Mouse (Mus musculus): ENCODE results near the gene Lep.

Lep gene

DNA sequence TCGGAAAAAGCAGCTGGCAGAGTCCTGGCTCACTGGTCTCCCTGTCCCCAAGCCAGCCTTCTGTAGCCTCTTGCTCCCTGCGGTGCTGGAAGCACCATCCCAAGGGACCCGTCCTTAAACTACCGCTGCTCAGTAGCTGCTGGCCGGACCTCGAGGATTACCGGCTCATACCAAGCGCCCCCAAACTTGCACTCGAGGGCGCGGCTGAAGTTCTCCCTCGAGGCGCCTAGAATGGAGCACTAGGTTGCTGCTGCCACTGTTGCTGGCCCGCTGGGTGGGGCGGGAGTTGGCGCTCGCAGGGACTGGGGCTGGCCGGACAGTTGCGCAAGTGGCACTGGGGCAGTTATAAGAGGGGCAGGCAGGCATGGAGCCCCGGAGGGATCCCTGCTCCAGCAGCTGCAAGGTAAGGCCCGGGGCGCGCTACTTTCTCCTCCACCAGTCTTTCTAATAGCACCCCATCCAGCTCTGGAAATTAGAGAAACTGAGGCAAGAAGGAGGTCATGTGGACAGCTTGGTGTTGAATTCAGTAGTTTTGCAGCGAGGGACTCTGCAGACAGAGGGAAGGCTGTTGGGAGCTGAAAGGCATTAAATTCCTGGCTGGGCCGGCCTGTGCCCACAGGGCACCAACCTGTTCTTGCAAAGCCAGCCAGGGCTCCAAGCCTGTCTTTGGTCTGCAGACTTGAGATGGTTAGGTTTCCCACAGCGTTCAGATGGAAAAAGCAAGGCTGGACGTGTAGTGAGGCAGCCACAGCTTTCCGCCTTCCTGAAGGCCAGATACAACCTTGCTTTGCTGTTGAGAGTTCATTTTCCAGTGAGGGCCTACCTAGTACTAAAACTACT lies at the start of gene Lep:
Gene Lep (plus strand): TSS at position 375 of the 840 bp plus-strand sequence.
- DNase-seq (ENCODE audit: low spot score), result no peak

DNA sequence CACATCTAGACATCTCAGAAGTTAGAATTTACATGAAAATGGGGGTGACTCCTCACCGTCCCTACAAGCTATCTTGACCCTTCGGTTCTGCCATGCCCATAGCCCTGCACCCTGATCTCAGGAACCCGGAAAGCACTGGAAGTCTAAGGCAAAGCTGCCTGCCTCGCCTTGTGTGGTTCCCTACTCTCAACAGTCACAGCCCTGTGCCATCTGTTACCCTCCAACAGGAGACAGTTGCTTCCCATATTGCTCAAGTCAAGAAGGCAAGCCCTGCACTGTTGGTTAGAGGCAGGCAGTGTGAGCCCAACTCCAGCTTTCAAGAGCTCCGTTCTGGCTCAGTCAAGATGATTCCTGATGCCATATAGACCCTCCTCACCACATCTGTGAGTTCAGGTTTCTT lies 48.4 kb upstream of the Lep start:
- DNase-seq (ENCODE audit: low spot score), result no peak

GRCm38 (mm10) chr6:29013216-29013615 lies 46.8 kb upstream of the Lep start:
- no peak for DNase-seq (ENCODE audit: low spot score)

GRCm38 (mm10) chr6:29016891-29017412 lies 43.1 kb upstream of the Lep start:
- DNase-seq (ENCODE audit: low spot score), result no peak

DNA sequence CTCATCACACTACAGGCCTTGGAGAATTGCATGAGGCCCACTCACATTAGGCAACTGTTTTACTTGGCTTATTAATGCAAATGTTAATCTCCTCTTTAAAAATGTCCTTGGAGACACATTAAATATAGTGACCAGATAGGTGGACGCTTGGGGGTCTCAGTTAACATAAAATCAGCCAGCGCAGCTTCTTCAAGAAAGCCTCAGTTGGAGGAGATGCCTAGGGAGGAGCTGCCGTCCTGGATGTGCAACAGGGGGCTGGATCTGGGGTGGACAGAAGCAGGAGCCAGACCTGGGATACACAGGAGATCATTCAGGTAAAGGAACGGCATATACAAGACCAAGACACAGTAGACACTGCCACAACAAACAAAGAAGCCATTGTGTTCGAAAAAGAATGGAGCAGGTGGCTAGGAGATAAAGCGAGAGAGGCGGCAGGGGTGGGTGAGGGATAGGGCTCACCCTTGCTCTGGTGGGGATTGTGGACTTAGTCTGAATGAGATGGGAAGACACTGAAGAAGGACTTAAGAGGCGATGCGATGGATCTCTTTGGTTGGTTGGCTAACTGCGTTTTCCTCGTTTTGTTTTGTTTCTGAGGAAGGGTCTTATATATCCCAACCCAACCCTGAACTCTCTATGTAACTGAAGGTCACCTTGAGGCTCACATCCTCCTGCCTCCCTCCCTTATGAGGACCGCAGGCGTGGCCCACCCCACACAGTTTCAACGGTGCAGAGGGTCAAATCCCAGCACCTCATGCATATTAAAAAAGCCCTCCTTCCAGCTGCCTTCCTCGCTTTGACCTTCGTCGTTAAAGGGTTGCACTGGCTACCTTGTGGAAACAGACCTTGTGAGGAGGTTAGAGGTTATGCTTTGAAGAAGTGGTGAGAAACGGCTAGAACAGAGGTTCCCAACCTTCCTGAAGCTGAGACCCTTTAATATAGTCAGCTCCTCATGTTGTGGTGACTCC lies 40.0 kb upstream of the Lep start:
- DNase-seq (ENCODE audit: low spot score), result no peak

DNA sequence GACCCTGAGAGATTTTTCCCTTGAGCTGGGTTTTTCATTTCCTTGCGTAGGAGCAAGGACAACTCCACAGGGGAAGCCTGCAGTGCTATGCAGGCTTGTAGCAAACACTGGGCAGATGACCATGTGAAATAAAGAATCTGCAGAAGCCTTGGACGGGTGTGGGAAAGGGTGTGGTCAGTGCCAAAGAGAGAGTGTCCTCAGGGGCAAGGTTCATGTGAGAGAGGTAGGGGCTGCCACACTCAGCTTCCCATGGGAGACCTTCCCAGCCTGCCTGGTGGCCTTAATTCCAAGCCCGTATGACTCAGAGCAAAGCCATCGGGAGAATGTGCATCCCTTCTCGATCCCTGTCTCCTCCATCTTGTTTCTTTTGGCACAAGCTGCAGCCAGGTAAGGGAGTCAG lies 39.1 kb upstream of the Lep start:
- no peak for DNase-seq (ENCODE audit: low spot score)

DNA sequence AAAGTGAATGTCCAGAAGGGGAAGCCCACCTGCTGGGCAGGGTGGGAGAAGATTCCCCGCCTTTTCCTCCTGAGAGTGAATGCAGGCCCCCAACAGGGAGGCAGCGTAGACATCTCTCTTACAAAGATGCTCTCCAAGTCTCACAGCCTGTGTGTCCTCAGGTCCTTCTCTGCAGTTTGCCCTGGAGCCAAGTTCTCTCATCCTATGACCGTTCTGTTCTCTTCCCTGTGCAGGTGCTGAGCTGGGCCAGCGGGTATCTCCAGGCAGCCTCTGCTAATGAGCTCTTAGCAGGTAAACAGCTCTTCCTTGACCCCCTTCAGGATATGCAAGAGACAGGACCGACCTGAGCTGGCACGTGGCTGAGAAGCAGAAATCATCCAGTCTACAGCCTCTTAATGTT lies 38.5 kb upstream of the Lep start:
- no peak for DNase-seq (ENCODE audit: low spot score)

DNA sequence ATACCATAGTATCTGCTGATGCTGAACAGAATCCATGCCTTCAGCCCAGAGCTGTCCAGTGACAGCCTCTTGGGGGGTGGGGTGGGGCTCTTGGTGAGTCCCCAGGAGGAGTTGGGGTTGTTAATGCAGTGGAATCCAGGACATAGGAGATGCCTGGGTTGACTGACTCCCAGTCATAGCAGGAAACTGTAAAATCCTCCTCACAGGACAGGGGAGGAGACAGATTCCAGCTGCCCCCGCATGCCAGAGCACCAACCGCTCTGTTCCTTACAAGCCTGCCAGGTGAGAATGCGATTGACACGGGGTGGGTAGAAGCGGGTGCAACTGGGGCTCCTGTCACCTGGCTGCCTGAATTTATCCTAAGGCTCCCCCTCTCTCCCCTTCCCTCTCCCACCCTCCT lies 37.9 kb upstream of the Lep start:
- no peak for DNase-seq (ENCODE audit: low spot score)

- DNase-seq (ENCODE audit: low spot score), result peak; percentile 47
These were observed 36.6 kb upstream of the Lep start for GRCm38 (mm10) chr6:29023206-29023967.

DNA sequence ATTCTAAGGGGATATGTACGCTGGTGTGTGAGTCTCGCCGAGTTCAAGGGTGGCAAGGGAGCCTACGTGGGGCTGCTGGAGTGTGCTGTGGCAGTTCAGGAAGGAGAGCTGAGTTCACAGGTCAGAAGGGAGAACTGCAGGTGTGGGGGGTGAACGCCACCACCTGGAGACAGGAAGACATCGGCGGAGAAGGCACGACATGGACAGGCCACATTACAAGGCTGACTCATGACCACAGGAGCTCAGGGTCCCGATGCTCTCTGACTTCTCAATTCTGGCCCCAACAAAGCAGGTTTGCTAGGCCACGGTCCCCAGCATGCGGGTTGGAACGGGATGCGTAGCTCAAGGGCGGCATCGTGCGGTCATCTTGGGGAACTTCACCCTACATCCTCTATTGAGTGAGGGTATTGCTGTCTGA lies 36.0 kb upstream of the Lep start:
- no peak for DNase-seq (ENCODE audit: low spot score)

DNA sequence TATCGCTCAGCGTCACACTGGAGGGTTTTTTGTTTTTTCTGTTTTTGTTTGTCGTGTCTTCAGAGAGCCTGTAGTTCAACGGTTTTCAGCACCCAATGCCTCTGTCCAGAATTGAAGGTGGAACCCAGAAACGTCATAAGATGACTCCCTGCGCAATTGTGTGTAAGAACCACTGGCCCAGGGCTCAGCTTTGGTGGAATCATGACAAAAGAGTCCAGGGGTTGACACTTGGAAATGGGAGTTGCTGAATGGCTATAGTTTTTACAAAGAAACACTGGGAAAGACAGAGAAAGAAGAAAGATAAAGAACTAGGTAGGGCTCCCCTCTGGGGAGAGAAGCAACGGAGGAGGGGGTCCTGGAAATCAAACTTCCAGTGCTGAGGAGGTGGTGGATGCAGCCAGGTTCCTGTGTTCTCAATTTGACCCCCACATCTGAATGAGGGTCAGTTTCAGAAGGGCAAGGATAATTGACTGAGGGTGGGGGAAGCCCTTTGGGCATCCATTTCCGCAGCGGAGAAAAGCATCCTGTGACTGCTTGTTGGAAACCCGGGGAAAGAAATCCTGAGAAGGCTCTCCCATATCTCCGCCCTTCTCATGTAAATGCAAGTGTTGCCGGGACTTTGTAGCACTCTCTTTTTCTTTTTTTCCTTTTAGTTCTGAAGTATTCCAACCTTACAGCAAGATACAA lies 34.1 kb upstream of the Lep start:
- no peak for DNase-seq (ENCODE audit: low spot score)

GRCm38 (mm10) chr6:29026766-29027165 lies 33.3 kb upstream of the Lep start:
- no peak for DNase-seq (ENCODE audit: low spot score)

DNA sequence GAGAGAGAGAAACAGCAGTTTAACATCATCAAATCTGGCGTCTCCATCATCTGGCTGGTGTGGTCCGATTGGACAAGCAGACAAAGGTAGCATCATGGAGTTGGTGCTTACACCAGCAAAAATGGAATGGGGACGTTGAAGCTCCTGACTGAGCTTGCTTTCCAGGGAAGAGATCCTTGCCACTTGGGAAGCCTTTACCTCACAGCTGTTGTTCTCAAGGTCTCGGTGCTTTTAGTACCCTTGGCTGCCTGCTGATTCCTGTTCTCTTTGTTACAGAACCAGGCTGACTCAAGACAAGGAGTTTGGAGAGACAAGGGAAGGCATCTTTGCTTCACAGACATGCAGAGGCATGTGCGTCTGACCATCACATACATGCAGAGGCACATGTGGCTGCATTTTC lies 31.9 kb upstream of the Lep start:
- DNase-seq (ENCODE audit: low spot score), result no peak

- no peak for DNase-seq (ENCODE audit: low spot score)
These were observed 30.5 kb upstream of the Lep start for GRCm38 (mm10) chr6:29029521-29029920.

- no peak for DNase-seq (ENCODE audit: low spot score)
These were observed 28.8 kb upstream of the Lep start for GRCm38 (mm10) chr6:29031216-29031615.

DNA sequence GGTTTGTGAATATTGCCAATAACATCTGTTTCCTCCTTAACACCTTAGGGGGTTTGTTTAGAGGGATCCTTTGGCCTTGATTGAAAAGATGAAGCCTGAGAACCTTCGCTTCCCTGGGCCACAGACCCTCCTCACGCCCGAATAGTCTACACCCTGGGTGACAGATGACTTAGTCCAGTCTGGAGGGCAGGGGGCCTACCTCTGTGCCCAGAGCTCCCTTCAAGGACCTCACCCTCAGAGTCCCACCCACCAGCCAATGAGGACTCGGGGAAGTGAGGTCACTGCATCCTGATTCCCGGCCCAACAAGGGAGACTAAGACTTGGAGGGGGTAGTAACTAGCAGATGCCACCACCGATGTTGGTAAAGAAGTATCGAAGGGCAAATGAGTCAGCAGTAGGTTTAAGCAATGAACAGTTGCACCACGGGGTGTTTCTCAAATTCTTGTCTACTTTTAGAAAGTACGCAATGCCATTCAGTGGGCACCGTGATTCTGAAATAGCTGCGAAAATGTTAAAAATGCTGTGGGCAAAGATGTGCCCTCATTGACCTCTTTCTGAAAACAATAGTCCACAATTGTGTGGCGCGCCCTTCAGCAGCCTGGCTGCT lies 28.2 kb upstream of the Lep start:
- no peak for DNase-seq (ENCODE audit: low spot score)

DNA sequence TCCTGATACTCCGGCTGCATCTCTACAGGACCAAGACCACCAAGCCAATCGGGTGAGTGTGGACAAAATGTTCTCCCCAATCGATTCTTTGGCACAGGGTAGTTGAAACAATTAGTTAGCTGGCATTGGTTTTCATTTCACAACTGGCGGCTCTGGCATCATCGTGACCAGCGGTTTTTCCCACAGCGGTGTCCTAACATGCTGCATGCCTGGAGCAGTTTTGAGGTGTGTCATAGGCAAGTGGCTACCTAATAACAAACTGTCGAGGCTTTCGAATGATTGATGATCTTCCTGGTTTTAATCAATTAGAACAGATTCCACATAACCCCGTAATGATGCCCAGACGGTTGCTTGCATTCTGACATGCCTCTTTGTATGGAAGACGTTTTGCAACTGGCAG lies 27.6 kb upstream of the Lep start:
- DNase-seq (ENCODE audit: low spot score), result no peak

DNA sequence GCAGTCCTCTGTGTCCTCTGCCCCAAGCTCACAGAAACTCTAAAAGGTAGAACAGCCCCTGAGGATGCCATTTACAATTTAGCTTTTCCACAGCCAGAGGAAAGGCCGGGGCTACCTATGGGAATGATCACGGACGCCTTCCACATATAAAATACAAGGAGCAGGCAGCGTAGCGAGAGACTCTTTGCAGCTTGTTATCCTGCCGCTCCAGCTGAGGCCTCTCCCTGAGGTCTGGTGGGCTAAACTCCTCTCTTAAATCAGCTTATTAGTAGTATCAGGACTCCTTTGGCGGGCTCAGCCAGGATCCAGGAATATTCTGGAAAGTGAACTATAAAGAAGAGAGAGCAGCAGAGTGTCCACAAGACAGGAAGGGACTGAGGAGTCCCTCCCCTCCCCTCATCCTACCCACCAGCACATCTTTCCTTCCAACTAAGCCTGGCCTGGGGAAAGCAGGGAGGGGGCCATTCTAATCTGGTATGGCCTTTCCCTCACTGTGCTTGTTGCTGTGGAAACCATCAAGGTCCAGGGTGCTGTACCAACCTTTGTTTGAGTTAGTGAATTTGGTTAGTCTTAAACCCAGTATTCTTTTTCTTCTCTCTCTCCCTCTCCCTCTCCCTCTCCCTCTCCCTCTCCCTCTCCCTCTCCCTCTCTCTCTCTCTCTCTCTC lies 25.9 kb upstream of the Lep start:
- DNase-seq (ENCODE audit: low spot score), result no peak

DNA sequence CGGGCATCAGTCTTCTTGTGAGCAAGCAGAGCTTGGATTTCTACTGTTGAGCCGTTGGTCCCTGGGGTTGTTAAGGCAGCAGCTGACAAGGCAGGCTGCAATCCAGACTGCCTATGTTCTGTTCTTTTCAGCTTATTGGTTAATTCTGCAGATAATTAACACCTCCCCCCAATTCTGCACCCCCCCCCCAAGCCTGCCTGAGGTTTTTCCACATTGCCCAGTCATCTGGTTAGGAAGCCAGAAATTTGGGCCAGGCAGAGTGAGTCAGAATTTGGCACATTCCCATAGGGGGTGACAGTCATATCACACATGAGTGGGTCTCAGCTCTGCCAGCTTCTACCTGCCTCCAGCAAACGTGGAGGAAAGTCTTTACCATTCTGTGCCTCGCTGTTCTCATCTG lies 23.3 kb upstream of the Lep start:
- no peak for DNase-seq (ENCODE audit: low spot score)

- no peak for DNase-seq (ENCODE audit: low spot score)
These were observed 19.8 kb upstream of the Lep start for GRCm38 (mm10) chr6:29040266-29040665.

Data from left cerebral cortex, adult 11 months (tissue).